Mouse (Mus musculus) liver, embryonic 14.5 days (tissue): ENCODE measurements around the gene Naa38. TPM values are rescaled to one million over a fixed set of nuclear protein-coding genes. Genes with fewer than 3 reads are reported as not detected.

ENCODE experiments used
- ATAC-seq: fragments of 200-750 bp; cut with Nextera tagmentation; 2 replicates; pipeline ENCODE4 v1.8.0; 2017; ENCODE audit warnings: moderate number of reproducible peaks, mild to moderate bottlenecking, moderate library complexity; ENCODE audit not compliant: insufficient read depth
- DNase-seq, 3 experiments: peaks; one replicate each; pipeline ENCODE4 v3.0.0-alpha.2; 2012 to 2013; ENCODE audit warnings: low read depth in 3 of 3, low spot score in 3 of 3
- H3K27ac ChIP-seq: fragments of 300-500 bp; sonication (generic); 2 replicates; pipeline ENCODE4 v1.5.1; 2014; ENCODE audit warnings: moderate library complexity, mild to moderate bottlenecking, control low read depth, inconsistent platforms
- H3K27me3 ChIP-seq: fragments of 300-500 bp; sonication (generic); 2 replicates; pipeline ENCODE4 v1.6.1; 2014; ENCODE audit warnings: mild to moderate bottlenecking, low read length, moderate library complexity; ENCODE audit not compliant: control insufficient read depth, insufficient read depth
- H3K36me3 ChIP-seq: fragments of 300-500 bp; sonication (generic); replicated peaks from 2 replicates; pipeline ENCODE4 v1.6.1; 2014; ENCODE audit warnings: low read depth; ENCODE audit not compliant: control insufficient read depth, insufficient read depth
- H3K4me1 ChIP-seq, 2 experiments: fragments of 200-500 bp in 1 of 2; fragments of 300-500 bp in 1 of 2; sonication (generic) in 1 of 2; replicated peaks; 2 replicates each; pipeline ENCODE4 v1.6.1; 2012 to 2014; ENCODE audit warnings: antibody characterized with exemption in 1 of 2, inconsistent platforms in 1 of 2, low read length in 1 of 2; ENCODE audit not compliant: control insufficient read depth in 2 of 2, insufficient read depth in 2 of 2
- H3K4me2 ChIP-seq: fragments of 300-500 bp; sonication (generic); 2 replicates; pipeline ENCODE4 v1.6.1; 2014; ENCODE audit warnings: low read depth, mild to moderate bottlenecking, control low read depth, moderate library complexity
- H3K4me3 ChIP-seq, 2 experiments: fragments of 200-500 bp in 1 of 2; fragments of 300-500 bp in 1 of 2; sonication (generic) in 1 of 2; 2 replicates each; pipeline ENCODE4 v1.5.1; 2012 to 2014; ENCODE audit warnings: low read depth in 2 of 2, low read length in 2 of 2, mild to moderate bottlenecking in 2 of 2, control low read depth in 1 of 2, inconsistent platforms in 1 of 2, moderate library complexity in 1 of 2; ENCODE audit not compliant: insufficient read depth in 1 of 2
- H3K9ac ChIP-seq: fragments of 300-500 bp; sonication (generic); replicated peaks from 2 replicates; pipeline ENCODE4 v1.6.1; 2014; ENCODE audit warnings: mild to moderate bottlenecking, control low read depth, moderate library complexity
- H3K9me3 ChIP-seq: fragments of 300-500 bp; sonication (generic); 2 replicates; pipeline ENCODE4 v1.6.1; 2016; ENCODE audit warnings: low read length, mixed read lengths; ENCODE audit not compliant: control insufficient read depth
- CTCF ChIP-seq: IDR thresholded peaks from 2 replicates; pipeline ENCODE4 v1.5.1; 2016; ENCODE audit warnings: antibody characterized with exemption, low read depth, control low read depth
- EP300 ChIP-seq: IDR thresholded peaks from 2 replicates; pipeline ENCODE4 v1.6.1; 2016; ENCODE audit warnings: antibody characterized with exemption, low read depth
- WGBS: fragments of 180-500 bp; shearing (Covaris S2); extraction: QIAGEN DNeasy Blood & Tissue Kit; methylation state at CpG from one replicate; pipeline ENCODE4 v1.1.7; 2014; ENCODE audit not compliant: insufficient replicate concordance; 5-methylcytosine and 5-hydroxymethylcytosine counted together
- polyA plus RNA-seq, 2 experiments: library from polyadenylated mRNA; depleted of rRNA in 1 of 2; stranded (reverse) in 1 of 2; unstranded in 1 of 2; fragments of >200 nt; fragmentation: Nextera tagmentation in 1 of 2; extraction: Ambion mirVana in 1 of 2; gene quantifications; 2 replicates each; pipeline versions ENCODE4 v1.2.1 to v1.2.3; 2012 to 2014

Gene Naa38
- polyA plus RNA-seq, 2 experiments = 70.9 to 120 TPM

- H3K36me3 ChIP-seq = no peaks in the 10 kb centered on the region
- TF ChIP-seq EP300 (no peak), CTCF (no peak)
- H3K27ac ChIP-seq = no peak overlapping the region
- no peak for ATAC-seq
- no peaks in the 10 kb centered on the region for H3K9me3 ChIP-seq
- H3K27me3 ChIP-seq = peaks cover 26% of the 10 kb centered on the region
- peak overlapping the region; percentile 80 for H3K4me2 ChIP-seq
- peak overlapping the region in 1 of 2 experiments; percentile 16; a peak in 1 of 4 replicates for H3K4me3 ChIP-seq
- WGBS = 10% methylated on average over 4 of the region's 4 CpGs
- peaks cover 24 to 63% of the 10 kb centered on the region in 2 experiments for H3K4me1 ChIP-seq
- no peak for DNase-seq
- H3K9ac ChIP-seq = no peak overlapping the region
These were observed 21.2 kb downstream of the Naa38 start for GRCm38 (mm10) chr11:69416509-69416908.

- TF ChIP-seq EP300 = no peak
- no peak for TF ChIP-seq CTCF
- 25% methylated on average over 8 of the region's 8 CpGs for WGBS
- Histone ChIP-seq H3K36me3 (no peaks in the 10 kb centered on the region), H3K27ac (no peak overlapping the region), H3K4me1 (peaks cover 21 to 60% of the 10 kb centered on the region in 2 experiments), H3K4me2 (peak overlapping the region; percentile 80), H3K9me3 (no peaks in the 10 kb centered on the region), H3K4me3 (0 out of 4 replicates have a peak overlapping the region, but pooled peaks of 1 of the 2 experiments have one; percentile 11), H3K27me3 (peaks cover 30% of the 10 kb centered on the region), H3K9ac (no peak overlapping the region)
- ATAC-seq (no peak), DNase-seq (no peak)
These were observed 21.7 kb downstream of the Naa38 start for GRCm38 (mm10) chr11:69416921-69417448.

- Histone ChIP-seq H3K4me3 (peak overlapping the region; percentile 33 to 49), H3K27me3 (peaks cover 36% of the 10 kb centered on the region), H3K4me2 (peak overlapping the region; percentile 80), H3K9ac (peak overlapping the region; percentile 54), H3K27ac (peak overlapping the region; percentile 9; the same call in 1 of the 2 replicates), H3K9me3 (no peaks in the 10 kb centered on the region), H3K36me3 (no peaks in the 10 kb centered on the region), H3K4me1 (peaks cover 21 to 54% of the 10 kb centered on the region in 2 experiments)
- TF ChIP-seq EP300 (no peak), CTCF (no peak)
- WGBS = 1% methylated on average over 39 of the region's 39 CpGs
- DNase-seq (peak in 1 of 3 experiments; percentile 69), ATAC-seq (peak; percentile 14)
These were observed 22.4 kb downstream of the Naa38 start for GRCm38 (mm10) chr11:69417449-69418384.

GRCm38 (mm10) chr11:69418481-69419442 is 23.5 kb downstream of the Naa38 start:
- Histone ChIP-seq H3K4me1 (peaks cover 21 to 48% of the 10 kb centered on the region in 2 experiments), H3K27ac (peak overlapping the region; percentile 60), H3K36me3 (no peaks in the 10 kb centered on the region), H3K9me3 (no peaks in the 10 kb centered on the region), H3K4me2 (peak overlapping the region; percentile 80), H3K4me3 (peak overlapping the region; percentile 33 to 49), H3K27me3 (peaks cover 39% of the 10 kb centered on the region), H3K9ac (peak overlapping the region; percentile 54)
- under 1% methylated on average over 45 of the region's 45 CpGs for WGBS
- ATAC-seq (peak; percentile 76), DNase-seq (peak; percentile 88 to 93 (median 90))
- TF ChIP-seq CTCF = peak; percentile 17; the same call in 1 of the 2 replicates
- no peak for TF ChIP-seq EP300
